Mouse (Mus musculus) myocyte (in vitro differentiated cells): ENCODE data around the gene Smim26. TPM values are rescaled to one million over a fixed set of nuclear protein-coding genes. Genes with fewer than 3 reads are reported as not detected.

Experiments used
- H3K27me3 ChIP-seq: one replicate; pipeline ENCODE4 v1.6.1; 2011; ENCODE audit not compliant: control insufficient read depth, insufficient read depth, insufficient read length
- H3K36me3 ChIP-seq: one replicate; pipeline ENCODE4 v1.6.1; 2011; ENCODE audit not compliant: control insufficient read depth, insufficient read depth
- H3K4me2 ChIP-seq: one replicate; pipeline ENCODE4 v1.6.1; 2011; ENCODE audit warnings: low read depth, control low read depth
- H3K4me3 ChIP-seq: one replicate; pipeline ENCODE4 v1.5.1; 2011; ENCODE audit warnings: mild to moderate bottlenecking, control low read depth, moderate library complexity
- H3K79me2 ChIP-seq: one replicate; pipeline ENCODE4 v1.6.1; 2011; ENCODE audit not compliant: control insufficient read depth, insufficient read depth
- H3ac ChIP-seq: one replicate; pipeline ENCODE4 v1.6.1; 2011; ENCODE audit not compliant: control insufficient read depth, insufficient read length
- CEBPB ChIP-seq: IDR thresholded peaks from 2 replicates; pipeline ENCODE4 v1.6.1; 2011; ENCODE audit warnings: mild to moderate bottlenecking, moderate library complexity; ENCODE audit not compliant: poor library complexity, insufficient read depth, severe bottlenecking
- E2F4 ChIP-seq: IDR thresholded peaks from one replicate; pipeline ENCODE4 v1.6.1; 2011; ENCODE audit warnings: mild to moderate bottlenecking, control low read depth, moderate library complexity; ENCODE audit not compliant: insufficient read depth
- MAX ChIP-seq: IDR thresholded peaks from one replicate; pipeline ENCODE4 v1.6.1; 2011; ENCODE audit warnings: low read depth, mild to moderate bottlenecking, control low read depth
- MYOD1 ChIP-seq, 3 experiments: IDR thresholded peaks; one replicate each; pipeline ENCODE4 v1.6.1; 2011; ENCODE audit warnings: control low read depth in 2 of 3, low read depth in 2 of 3, mild to moderate bottlenecking in 2 of 3, moderate library complexity in 1 of 3; ENCODE audit not compliant: insufficient read length in 2 of 3, control insufficient read depth in 1 of 3
- MYOG ChIP-seq, 3 experiments: IDR thresholded peaks; one replicate each; pipeline ENCODE4 v1.6.1; 2011; ENCODE audit warnings: control low read depth in 2 of 3, low read depth in 2 of 3, mild to moderate bottlenecking in 2 of 3; ENCODE audit not compliant: insufficient read length in 2 of 3, control insufficient read depth in 1 of 3, insufficient read depth in 1 of 3
- POLR2A ChIP-seq: IDR thresholded peaks from one replicate; pipeline ENCODE4 v1.6.1; 2011; ENCODE audit warnings: low read depth, mild to moderate bottlenecking, control low read depth, moderate library complexity; ENCODE audit not compliant: insufficient read length
- POLR2AphosphoS2 ChIP-seq: IDR thresholded peaks from one replicate; pipeline ENCODE4 v1.6.1; 2011; ENCODE audit warnings: low read depth, control low read depth; ENCODE audit not compliant: insufficient read length
- REST ChIP-seq: IDR thresholded peaks from one replicate; pipeline ENCODE4 v1.6.1; 2011; ENCODE audit warnings: mild to moderate bottlenecking, control low read depth, moderate library complexity; ENCODE audit not compliant: insufficient read depth, insufficient read length
- SRF ChIP-seq: IDR thresholded peaks from one replicate; pipeline ENCODE4 v1.6.1; 2011; ENCODE audit warnings: low read depth; ENCODE audit not compliant: control insufficient read depth, insufficient read length
- TCF12 ChIP-seq: IDR thresholded peaks from one replicate; pipeline ENCODE4 v1.6.1; 2011; ENCODE audit warnings: mild to moderate bottlenecking, control low read depth; ENCODE audit not compliant: poor library complexity, insufficient read depth, severe bottlenecking
- TCF3 ChIP-seq: IDR thresholded peaks from one replicate; pipeline ENCODE4 v1.6.1; 2011; ENCODE audit warnings: low read depth, control low read depth; ENCODE audit not compliant: insufficient read length
- USF1 ChIP-seq: IDR thresholded peaks from one replicate; pipeline ENCODE4 v1.6.1; 2011; ENCODE audit warnings: low read depth, mild to moderate bottlenecking, control low read depth, moderate library complexity
- polyA plus RNA-seq: library from polyadenylated mRNA; unstranded; fragments of >200 nt; fragmentation: generic; extraction: Trizol; gene quantifications from one replicate; pipeline ENCODE4 v1.2.1, GENCODE M21; 2012; ENCODE audit warnings: missing spikeins

Gene Smim26
- polyA plus RNA-seq, 1 experiment, result 62.3 TPM

- H3K27me3 ChIP-seq, result no peaks in the 10 kb centered on the region
- H3ac ChIP-seq, result no peak overlapping the region
- no peaks in the 10 kb centered on the region for H3K79me2 ChIP-seq
- TF ChIP-seq MAX, result no peak
- TF ChIP-seq TCF3, result no peak
- no peak for TF ChIP-seq POLR2A
- TF ChIP-seq TCF12, result no peak
- TF ChIP-seq CEBPB, result no peak
- TF ChIP-seq SRF, result no peak
- TF ChIP-seq E2F4, result no peak
- TF ChIP-seq MYOD1 (IDR thresholded peaks at IDR 0.05; ENCODE audit: control insufficient read depth in 1 of 3, insufficient read length in 2 of 3, low read depth in 2 of 3), result no peak
- TF ChIP-seq POLR2AphosphoS2, result no peak
- H3K4me2 ChIP-seq, result no peak overlapping the region
- H3K36me3 ChIP-seq, result no peaks in the 10 kb centered on the region
- H3K4me3 ChIP-seq, result no peak overlapping the region
Measured at GRCm38 (mm10) chr2:144617074-144617874, 23.4 kb downstream of the Smim26 start.

- Histone ChIP-seq H3ac (no peak overlapping the region), H3K4me3 (no peak overlapping the region), H3K4me2 (no peak overlapping the region), H3K27me3 (no peaks in the 10 kb centered on the region), H3K79me2 (no peaks in the 10 kb centered on the region), H3K36me3 (no peaks in the 10 kb centered on the region)
- TF ChIP-seq CEBPB, result no peak
- TF ChIP-seq MYOG (IDR thresholded peaks at IDR 0.05; ENCODE audit: control insufficient read depth in 1 of 3, insufficient read depth in 1 of 3, insufficient read length in 2 of 3, low read depth in 2 of 3), result no peak
- TF ChIP-seq USF1, result no peak
- no peak for TF ChIP-seq TCF3
- no peak for TF ChIP-seq POLR2A
- no peak for TF ChIP-seq TCF12
- TF ChIP-seq E2F4, result no peak
- TF ChIP-seq MAX, result no peak
- no peak for TF ChIP-seq POLR2AphosphoS2
- no peak for TF ChIP-seq MYOD1 (IDR thresholded peaks at IDR 0.05; ENCODE audit: control insufficient read depth in 1 of 3, insufficient read length in 2 of 3, low read depth in 2 of 3)
- TF ChIP-seq REST, result no peak
- no peak for TF ChIP-seq SRF
Measured at GRCm38 (mm10) chr2:144621491-144621890, 27.6 kb downstream of the Smim26 start.

DNA sequence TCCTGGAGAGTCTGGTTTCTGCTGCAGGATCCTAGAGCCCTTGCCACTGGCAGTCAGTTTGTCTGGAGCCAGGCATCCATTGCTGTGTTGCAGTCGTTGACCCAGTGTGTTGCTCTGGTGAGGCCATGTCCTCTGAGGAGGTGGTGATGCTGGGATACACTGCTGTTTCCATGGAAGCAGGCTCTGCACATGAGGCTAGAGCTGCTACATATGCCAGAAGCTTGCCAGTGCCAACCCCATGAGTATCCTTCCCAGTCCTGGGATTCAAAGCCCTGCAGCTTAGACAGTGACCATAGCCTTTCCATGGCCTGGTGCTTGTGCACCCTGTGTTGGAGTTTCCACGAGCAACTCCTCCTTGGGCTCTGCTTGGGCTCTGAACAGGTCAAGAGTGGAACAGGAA is 39.7 kb downstream of the Smim26 start:
- no peaks in the 10 kb centered on the region for H3K27me3 ChIP-seq
- H3K79me2 ChIP-seq, result no peaks in the 10 kb centered on the region
- H3K4me2 ChIP-seq, result no peak overlapping the region
- no peak for TF ChIP-seq POLR2A
- no peak for TF ChIP-seq MYOD1 (IDR thresholded peaks at IDR 0.05; ENCODE audit: control insufficient read depth in 1 of 3, insufficient read length in 2 of 3, low read depth in 2 of 3)
- no peak for TF ChIP-seq E2F4
- TF ChIP-seq USF1, result no peak
- TF ChIP-seq REST, result no peak
- TF ChIP-seq SRF, result no peak
- TF ChIP-seq MYOG (IDR thresholded peaks at IDR 0.05; ENCODE audit: control insufficient read depth in 1 of 3, insufficient read depth in 1 of 3, insufficient read length in 2 of 3, low read depth in 2 of 3), result no peak
- no peak for TF ChIP-seq MAX
- no peak for TF ChIP-seq TCF12
- TF ChIP-seq TCF3, result no peak
- no peak for TF ChIP-seq POLR2AphosphoS2
- TF ChIP-seq CEBPB, result no peak
- H3K36me3 ChIP-seq, result no peaks in the 10 kb centered on the region
- no peak overlapping the region for H3K4me3 ChIP-seq
- H3ac ChIP-seq, result no peak overlapping the region

- Histone ChIP-seq H3ac (no peak overlapping the region), H3K4me3 (no peak overlapping the region), H3K4me2 (no peak overlapping the region), H3K36me3 (no peaks in the 10 kb centered on the region), H3K79me2 (no peaks in the 10 kb centered on the region), H3K27me3 (no peaks in the 10 kb centered on the region)
- TF ChIP-seq POLR2AphosphoS2, result no peak
Measured at GRCm38 (mm10) chr2:144634231-144634630, 40.4 kb downstream of the Smim26 start.

- H3K36me3 ChIP-seq, result no peaks in the 10 kb centered on the region
- H3K4me2 ChIP-seq, result no peak overlapping the region
- H3ac ChIP-seq, result no peak overlapping the region
- TF ChIP-seq MYOG (IDR thresholded peaks at IDR 0.05; ENCODE audit: control insufficient read depth in 1 of 3, insufficient read depth in 1 of 3, insufficient read length in 2 of 3, low read depth in 2 of 3) (no peak), POLR2AphosphoS2 (no peak), POLR2A (no peak), CEBPB (no peak), SRF (no peak), REST (no peak), USF1 (no peak), TCF12 (no peak), MAX (no peak), TCF3 (no peak)
- H3K27me3 ChIP-seq, result no peaks in the 10 kb centered on the region
- no peaks in the 10 kb centered on the region for H3K79me2 ChIP-seq
- H3K4me3 ChIP-seq, result no peak overlapping the region
Measured at GRCm38 (mm10) chr2:144634729-144635128, 40.9 kb downstream of the Smim26 start.
